Mouse (Mus musculus) lung, postnatal 0 days (tissue): ENCODE measurements around the gene Dvl1. TPM values are rescaled to one million over a fixed set of nuclear protein-coding genes. Genes with fewer than 3 reads are reported as not detected.

Source experiments
- ATAC-seq: fragments of 200-750 bp; cut with Nextera tagmentation; 2 replicates; pipeline ENCODE4 v1.8.0; 2017; ENCODE audit warnings: moderate library complexity
- DNase-seq: peaks from one replicate; pipeline ENCODE4 v3.0.0-alpha.2; 2016; ENCODE audit warnings: low spot score
- H3K27ac ChIP-seq: fragments of 300-500 bp; sonication (generic); 2 replicates; pipeline ENCODE4 v1.5.1; 2014; ENCODE audit warnings: antibody characterized with exemption, mild to moderate bottlenecking, low read length, mixed read lengths
- H3K27me3 ChIP-seq: fragments of 300-500 bp; sonication (generic); replicated peaks from 2 replicates; pipeline ENCODE4 v1.6.1; 2014; ENCODE audit warnings: low read length, mixed read lengths; ENCODE audit not compliant: insufficient read depth
- H3K36me3 ChIP-seq: fragments of 300-500 bp; sonication (generic); 2 replicates; pipeline ENCODE4 v1.6.1; 2014; ENCODE audit warnings: low read length, mixed read lengths; ENCODE audit not compliant: insufficient read depth
- H3K4me1 ChIP-seq: fragments of 300-500 bp; sonication (generic); 2 replicates; pipeline ENCODE4 v1.6.1; 2014; ENCODE audit warnings: antibody characterized with exemption, low read depth, low read length, mixed read lengths; ENCODE audit not compliant: insufficient read depth
- H3K4me2 ChIP-seq: fragments of 300-500 bp; sonication (generic); replicated peaks from 2 replicates; pipeline ENCODE4 v1.6.1; 2014; ENCODE audit warnings: low read depth, mild to moderate bottlenecking, low read length, moderate library complexity, mixed read lengths
- H3K4me3 ChIP-seq: fragments of 300-500 bp; sonication (generic); 2 replicates; pipeline ENCODE4 v1.5.1; 2014; ENCODE audit warnings: low read depth, low read length
- H3K9ac ChIP-seq: fragments of 300-500 bp; sonication (generic); replicated peaks from 2 replicates; pipeline ENCODE4 v1.6.1; 2014; ENCODE audit warnings: low read depth, mild to moderate bottlenecking
- H3K9me3 ChIP-seq: fragments of 300-500 bp; sonication (generic); 2 replicates; pipeline ENCODE4 v1.6.1; 2016; ENCODE audit warnings: low read length, mixed read lengths
- CTCF ChIP-seq: IDR thresholded peaks from 2 replicates; pipeline ENCODE4 v1.5.1; 2016; ENCODE audit warnings: antibody characterized with exemption, mild to moderate bottlenecking
- EP300 ChIP-seq: IDR thresholded peaks from 2 replicates; pipeline ENCODE4 v1.6.1; 2016; ENCODE audit warnings: antibody characterized with exemption, mild to moderate bottlenecking, control low read depth
- WGBS: fragments of 180-500 bp; shearing (Covaris S2); extraction: QIAGEN DNeasy Blood & Tissue Kit; methylation state at CpG from one replicate; pipeline ENCODE4 v1.1.7; 2014; 5-methylcytosine and 5-hydroxymethylcytosine counted together
- polyA plus RNA-seq: library from polyadenylated mRNA; unstranded; fragments of >200 nt; fragmentation: Nextera tagmentation; extraction: Ambion mirVana; gene quantifications from 2 replicates; pipeline ENCODE4 v1.2.1, GENCODE M21; 2015

Gene Dvl1
- polyA plus RNA-seq, 1 experiment from 2014 or later = 9.1 TPM

DNA sequence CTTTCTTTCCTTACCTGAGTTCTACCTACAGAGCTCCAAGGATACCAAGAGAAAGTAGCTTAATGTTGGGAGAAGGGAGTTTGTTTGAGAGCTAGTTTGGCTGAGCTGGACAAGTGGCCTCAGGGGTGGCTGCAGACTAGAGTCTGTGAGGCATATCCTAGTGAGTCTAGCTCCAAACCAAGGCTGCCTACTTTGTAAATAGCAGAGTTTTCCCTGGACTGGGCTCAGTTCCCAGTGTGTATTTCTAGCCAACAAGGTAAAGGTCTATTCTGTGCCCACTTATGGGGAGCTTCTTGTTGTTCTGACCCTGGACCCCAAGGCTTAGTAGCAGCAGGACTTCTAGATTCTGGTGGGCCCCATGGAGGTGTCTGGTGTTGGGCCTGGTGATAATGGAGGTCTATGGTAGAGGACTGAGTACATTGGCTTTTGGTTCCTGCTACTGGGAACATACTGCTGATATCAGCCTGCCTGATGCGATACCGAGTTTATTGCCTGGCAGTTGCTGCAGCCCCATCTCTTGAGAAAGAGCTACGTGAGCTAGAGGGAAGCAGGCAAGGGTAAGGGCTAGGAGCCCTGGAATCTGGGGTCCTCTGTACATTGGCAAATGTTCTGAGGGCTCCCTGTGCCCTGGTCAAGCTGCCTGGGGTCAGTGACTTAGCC is 2.7 kb downstream of the Dvl1 start:
- no peak for DNase-seq
- Histone ChIP-seq H3K27ac (no peak overlapping the region), H3K9ac (no peak overlapping the region), H3K9me3 (no peaks in the 10 kb centered on the region), H3K4me1 (peaks cover 21% of the 10 kb centered on the region; the same call in 1 of the 2 replicates), H3K4me2 (no peak overlapping the region), H3K36me3 (0 out of 2 replicates have a peak, but pooled peaks cover 6% of the 10 kb centered on the region), H3K27me3 (no peaks in the 10 kb centered on the region), H3K4me3 (no peak overlapping the region)
- TF ChIP-seq CTCF (no peak), EP300 (no peak)
- ATAC-seq = no peak
- 90% methylated on average over 3 of the region's 3 CpGs for WGBS

DNA sequence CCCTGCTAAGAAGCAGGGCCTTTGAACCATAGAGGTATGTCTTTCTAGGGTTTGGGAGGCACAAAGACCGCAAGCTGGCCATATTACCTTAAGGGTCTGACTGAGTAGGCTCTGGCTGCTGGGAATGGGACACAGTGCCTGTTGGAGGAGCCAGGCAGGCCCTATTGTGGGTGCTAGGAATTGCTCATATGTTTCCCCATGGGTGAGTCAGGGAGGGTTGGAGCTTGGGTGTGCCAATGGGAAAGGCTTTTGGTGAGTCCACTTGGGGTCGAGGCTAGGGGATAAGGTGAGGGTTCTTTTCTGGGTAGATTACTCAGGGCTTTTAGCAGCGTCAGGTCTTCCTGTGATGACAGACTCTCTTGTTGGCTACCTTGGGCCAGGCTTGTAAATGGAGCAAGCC is 4.2 kb downstream of the Dvl1 start:
- H3K27me3 ChIP-seq = no peaks in the 10 kb centered on the region
- no peaks in the 10 kb centered on the region for H3K9me3 ChIP-seq
- no peak for ATAC-seq
- no peak overlapping the region for H3K9ac ChIP-seq
- H3K27ac ChIP-seq = no peak overlapping the region
- H3K36me3 ChIP-seq = peaks cover 6% of the 10 kb centered on the region; the same call in 1 of the 2 replicates
- H3K4me2 ChIP-seq = no peak overlapping the region
- H3K4me1 ChIP-seq = peaks cover 21% of the 10 kb centered on the region; the same call in 1 of the 2 replicates
- DNase-seq = no peak
- TF ChIP-seq EP300 (no peak), CTCF (no peak)
- 86% methylated on average over 3 of the region's 3 CpGs for WGBS
- H3K4me3 ChIP-seq = no peak overlapping the region

DNA sequence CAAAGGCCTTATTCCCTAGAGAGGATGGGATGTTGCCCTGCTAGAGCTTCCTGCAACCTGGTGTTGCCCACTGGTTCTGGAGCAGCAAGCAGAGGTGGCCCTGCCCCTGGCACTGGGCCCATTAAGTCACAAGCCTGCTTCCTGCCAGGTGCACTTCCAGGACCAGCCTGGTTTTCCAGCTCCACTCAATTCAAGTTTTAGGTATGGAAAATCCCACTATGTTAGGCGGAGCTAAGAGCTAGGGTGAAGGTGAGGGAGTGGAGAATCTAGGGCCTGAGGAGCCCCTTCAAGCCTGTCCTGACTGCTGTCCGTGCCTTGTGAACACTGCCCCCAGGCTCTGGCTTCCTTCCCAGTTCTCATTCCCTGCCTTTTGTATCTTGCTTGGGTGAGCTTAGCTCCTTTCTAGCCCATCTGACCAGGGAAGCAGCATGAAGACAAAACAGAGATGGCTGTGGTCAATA is 4.8 kb downstream of the Dvl1 start:
- Histone ChIP-seq H3K4me2 (no peak overlapping the region), H3K27me3 (no peaks in the 10 kb centered on the region), H3K4me3 (no peak overlapping the region), H3K27ac (no peak overlapping the region), H3K4me1 (peaks cover 16% of the 10 kb centered on the region; the same call in 1 of the 2 replicates), H3K9me3 (no peaks in the 10 kb centered on the region), H3K9ac (no peak overlapping the region), H3K36me3 (peaks cover 6% of the 10 kb centered on the region; the same call in 1 of the 2 replicates)
- DNase-seq = peak; percentile 33
- TF ChIP-seq EP300 (no peak), CTCF (no peak)
- 47% methylated on average over 2 of the region's 2 CpGs for WGBS
- no peak for ATAC-seq

DNA sequence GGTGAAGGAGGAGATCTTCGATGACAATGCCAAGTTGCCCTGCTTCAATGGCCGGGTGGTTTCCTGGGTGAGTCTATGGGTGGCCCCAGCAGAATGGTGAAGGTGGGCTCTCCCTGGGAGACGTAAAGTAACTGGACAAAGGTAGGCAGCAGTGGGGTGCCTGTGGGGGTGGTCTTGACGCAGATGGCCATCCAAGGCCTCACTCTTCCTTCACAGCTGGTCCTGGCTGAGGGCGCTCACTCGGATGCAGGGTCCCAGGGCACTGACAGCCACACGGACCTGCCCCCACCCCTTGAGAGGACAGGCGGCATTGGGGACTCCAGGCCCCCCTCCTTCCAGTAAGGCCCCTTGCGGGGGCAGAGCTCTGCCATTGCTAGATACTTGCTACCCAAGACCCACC is 6.2 kb downstream of the Dvl1 start:
- Histone ChIP-seq H3K9ac (no peak overlapping the region), H3K4me2 (no peak overlapping the region), H3K4me1 (peaks cover 9% of the 10 kb centered on the region; the same call in 1 of the 2 replicates), H3K36me3 (peaks cover 9% of the 10 kb centered on the region; the same call in 1 of the 2 replicates), H3K27ac (no peak overlapping the region), H3K4me3 (no peak overlapping the region), H3K9me3 (no peaks in the 10 kb centered on the region), H3K27me3 (no peaks in the 10 kb centered on the region)
- no peak for TF ChIP-seq CTCF
- no peak for TF ChIP-seq EP300
- no peak for DNase-seq
- WGBS = 85% methylated on average over 8 of the region's 9 CpGs
- no peak for ATAC-seq

DNA sequence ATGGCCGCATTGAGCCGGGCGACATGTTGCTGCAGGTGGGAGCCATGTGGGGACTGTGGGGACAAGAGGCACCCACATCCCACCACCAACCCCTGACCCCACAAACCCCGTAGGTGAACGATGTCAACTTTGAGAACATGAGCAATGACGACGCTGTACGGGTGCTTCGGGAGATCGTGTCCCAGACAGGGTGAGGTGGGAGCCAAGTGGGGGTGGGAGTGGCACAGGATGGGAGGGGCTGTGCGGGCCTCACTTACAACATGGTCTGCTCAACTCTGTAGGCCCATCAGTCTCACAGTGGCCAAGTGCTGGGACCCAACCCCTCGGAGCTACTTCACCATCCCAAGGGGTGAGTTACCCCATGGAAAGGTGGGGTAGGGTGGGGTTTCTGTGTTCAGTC is 7.8 kb downstream of the Dvl1 start:
- no peak for ATAC-seq
- TF ChIP-seq EP300 (no peak), CTCF (no peak)
- Histone ChIP-seq H3K4me1 (no peaks in the 10 kb centered on the region), H3K27ac (no peak overlapping the region), H3K36me3 (peaks cover 12% of the 10 kb centered on the region; the same call in 1 of the 2 replicates), H3K9me3 (no peaks in the 10 kb centered on the region), H3K4me2 (no peak overlapping the region), H3K4me3 (no peak overlapping the region), H3K9ac (no peak overlapping the region), H3K27me3 (no peaks in the 10 kb centered on the region)
- DNase-seq = no peak
- WGBS = 94% methylated on average over 12 of the region's 12 CpGs

DNA sequence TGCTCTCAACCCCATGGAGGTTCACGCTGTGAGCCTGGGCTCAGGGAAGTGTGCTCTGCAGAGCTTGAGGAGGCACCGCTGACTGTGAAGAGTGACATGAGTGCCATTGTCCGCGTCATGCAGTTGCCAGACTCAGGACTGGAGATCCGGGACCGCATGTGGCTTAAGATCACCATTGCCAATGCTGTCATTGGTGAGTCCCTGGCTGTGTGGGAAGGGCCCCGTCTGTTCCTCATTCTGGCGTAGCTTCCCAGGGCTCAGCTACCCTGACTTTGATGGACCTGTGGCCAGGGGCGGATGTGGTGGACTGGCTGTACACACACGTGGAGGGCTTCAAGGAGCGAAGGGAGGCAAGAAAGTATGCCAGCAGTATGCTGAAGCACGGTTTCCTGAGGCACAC is 8.9 kb downstream of the Dvl1 start:
- TF ChIP-seq CTCF = no peak
- TF ChIP-seq EP300 = no peak
- H3K27ac ChIP-seq = no peak overlapping the region
- no peak overlapping the region for H3K4me3 ChIP-seq
- ATAC-seq (no peak), DNase-seq (no peak)
- H3K9me3 ChIP-seq = no peaks in the 10 kb centered on the region
- 88% methylated on average over 12 of the region's 12 CpGs for WGBS
- no peak overlapping the region for H3K9ac ChIP-seq
- no peaks in the 10 kb centered on the region for H3K4me1 ChIP-seq
- H3K36me3 ChIP-seq = peaks cover 12% of the 10 kb centered on the region; the same call in 1 of the 2 replicates
- H3K4me2 ChIP-seq = no peak overlapping the region
- no peaks in the 10 kb centered on the region for H3K27me3 ChIP-seq
